Mouse (Mus musculus) liver, embryonic 14.5 days (tissue): Measurements from ENCODE around the gene Msi2.

Experiments
- CTCF ChIP-seq: IDR thresholded peaks from 2 replicates; pipeline ENCODE4 v1.5.1; 2016; ENCODE audit warnings: antibody characterized with exemption, low read depth, control low read depth
- EP300 ChIP-seq: IDR thresholded peaks from 2 replicates; pipeline ENCODE4 v1.6.1; 2016; ENCODE audit warnings: antibody characterized with exemption, low read depth

DNA sequence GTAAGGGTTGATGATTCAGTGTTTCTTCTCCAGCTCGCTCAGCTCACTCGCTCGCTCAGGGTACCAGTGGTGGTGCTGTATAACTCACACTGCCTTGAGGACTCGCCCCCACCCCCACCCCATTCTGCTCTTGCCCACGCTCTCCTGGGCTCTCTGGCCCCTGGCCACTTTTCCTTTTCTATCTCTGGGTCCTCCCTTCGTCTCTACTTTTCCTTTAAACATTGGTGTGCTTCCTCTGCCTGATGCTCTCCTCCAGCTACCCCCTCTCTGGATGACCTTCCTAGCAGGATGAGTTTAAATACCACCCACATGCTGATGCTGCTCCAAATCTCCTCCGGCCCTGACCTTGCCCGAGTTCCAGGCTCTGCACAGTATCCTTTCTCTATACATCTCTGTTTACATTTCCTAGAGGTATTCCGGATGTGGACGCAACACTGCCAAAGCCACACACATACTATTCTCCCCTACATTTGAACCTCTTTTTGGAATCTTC, 2.9 kb upstream of the Msi2 start:
- TF ChIP-seq CTCF (no peak), EP300 (no peak)
